Mouse (Mus musculus): ENCODE results near the gene Josd2.

Gene Josd2

GRCm38 (mm10) chr7:44472961-44473646 is 5.3 kb downstream of the Josd2 start:
- peak; percentile 5 for DNase-seq

- peak; percentile 85 for DNase-seq
Observed at GRCm38 (mm10) chr7:44474419-44474818, 6.6 kb downstream of the Josd2 start.

- DNase-seq = peak; percentile 11
Observed at GRCm38 (mm10) chr7:44475046-44475614, 7.3 kb downstream of the Josd2 start.

GRCm38 (mm10) chr7:44482836-44483435 is 15.2 kb downstream of the Josd2 start:
- no peak for DNase-seq

- no peak for DNase-seq
Observed at GRCm38 (mm10) chr7:44484109-44484508, 16.3 kb downstream of the Josd2 start.

- peak; percentile 76 for DNase-seq
Observed at GRCm38 (mm10) chr7:44484841-44485571, 17.2 kb downstream of the Josd2 start.

- DNase-seq = no peak
Observed at GRCm38 (mm10) chr7:44485572-44486195, 17.9 kb downstream of the Josd2 start.

- no peak for DNase-seq
Observed at GRCm38 (mm10) chr7:44486927-44487575, 19.3 kb downstream of the Josd2 start.

GRCm38 (mm10) chr7:44487936-44488335 is 20.2 kb downstream of the Josd2 start:
- no peak for DNase-seq

- DNase-seq = no peak
Observed at GRCm38 (mm10) chr7:44488545-44488944, 20.8 kb downstream of the Josd2 start.

GRCm38 (mm10) chr7:44490281-44490680 is 22.5 kb downstream of the Josd2 start:
- DNase-seq = no peak

- DNase-seq = no peak
Observed at GRCm38 (mm10) chr7:44491391-44491790, 23.6 kb downstream of the Josd2 start.

- no peak for DNase-seq
Observed at GRCm38 (mm10) chr7:44492166-44492826, 24.5 kb downstream of the Josd2 start.

GRCm38 (mm10) chr7:44494681-44495080 is 26.9 kb downstream of the Josd2 start:
- DNase-seq = no peak

- no peak for DNase-seq
Observed at GRCm38 (mm10) chr7:44495086-44495485, 27.3 kb downstream of the Josd2 start.

- peak; percentile 98 for DNase-seq
Observed at GRCm38 (mm10) chr7:44495992-44496770, 28.4 kb downstream of the Josd2 start, which contains the start of the genes Emc10 and Fam71e1. Emc10 (minus strand) TSS chr7:44496529. Fam71e1 (plus strand) TSS chr7:44496581.

- DNase-seq = no peak
Observed at GRCm38 (mm10) chr7:44496771-44497109, 29.0 kb downstream of the Josd2 start.

- DNase-seq = no peak
Observed at GRCm38 (mm10) chr7:44497361-44498055, 29.7 kb downstream of the Josd2 start.

- DNase-seq = no peak
Observed at GRCm38 (mm10) chr7:44498922-44499321, 31.1 kb downstream of the Josd2 start.

- DNase-seq = no peak
Observed at GRCm38 (mm10) chr7:44500046-44500445, 32.3 kb downstream of the Josd2 start.
